Mouse (Mus musculus) neutrophil, adult 5-6 weeks (primary cell): ENCODE data around the gene Vamp4. TPM values are rescaled to one million over a fixed set of nuclear protein-coding genes. Genes with fewer than 3 reads are reported as not detected.
"Not testable (repeated sequence)": the region's sequence is repeated elsewhere in the genome, so short reads cannot be mapped to it uniquely, and the experiment has no call there.

Source experiments
- ATAC-seq: fragments of 151-379, 151-347 bp; 2 replicates; pipeline ENCODE4 v1.8.0; 2017; ENCODE audit warnings: mild to moderate bottlenecking, moderate TSS enrichment; ENCODE audit not compliant: insufficient number of reproducible peaks, poor library complexity, low FRiP score, severe bottlenecking; ENCODE audit errors: extremely low read depth
- total RNA-seq: library from RNA; stranded (forward); fragments of 200-1000 nt; gene quantifications from 2 replicates; pipeline ENCODE4 v1.2.3, GENCODE M21; 2017

The Vamp4 gene
- total RNA-seq, 1 experiment from 2014 or later: 81.5 TPM

DNA sequence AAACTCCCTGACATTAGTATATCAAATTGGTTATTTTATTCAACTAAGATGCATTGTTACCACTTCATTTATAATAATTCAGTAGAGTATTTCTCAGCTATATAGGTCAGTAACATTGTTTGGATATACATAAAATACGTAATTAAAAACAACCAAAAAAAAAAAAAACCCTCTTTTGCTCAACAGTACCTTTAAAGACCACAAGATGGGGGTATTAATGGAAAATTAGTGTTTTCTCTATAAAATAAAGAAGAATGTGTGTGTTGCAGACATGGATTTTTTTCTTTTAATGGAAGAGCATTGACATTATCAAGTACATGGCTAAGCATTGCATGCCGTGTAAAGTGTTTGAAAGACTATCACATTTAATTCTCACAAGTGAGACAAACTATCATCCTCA, 12.6 kb downstream of the Vamp4 start:
- no peak for ATAC-seq

DNA sequence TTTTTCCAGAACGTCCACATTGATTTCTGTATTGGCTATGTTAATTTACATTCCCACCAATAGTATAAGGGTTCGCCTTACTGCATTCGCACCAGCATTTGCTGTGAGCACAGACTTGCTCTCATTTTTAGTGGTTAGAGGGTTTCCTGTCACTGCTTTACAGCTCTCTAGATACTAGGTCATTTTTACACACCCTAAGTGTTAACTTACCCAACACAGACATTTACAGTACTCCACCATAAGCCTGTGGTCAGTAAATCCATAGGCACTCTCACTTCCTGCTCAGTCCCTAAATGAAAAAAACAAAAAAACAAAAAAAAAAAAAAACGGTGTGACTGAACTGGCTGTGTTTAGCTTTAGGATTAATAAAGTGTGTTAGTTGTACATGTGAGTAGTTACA, 16.0 kb downstream of the Vamp4 start:
- no peak for ATAC-seq

DNA sequence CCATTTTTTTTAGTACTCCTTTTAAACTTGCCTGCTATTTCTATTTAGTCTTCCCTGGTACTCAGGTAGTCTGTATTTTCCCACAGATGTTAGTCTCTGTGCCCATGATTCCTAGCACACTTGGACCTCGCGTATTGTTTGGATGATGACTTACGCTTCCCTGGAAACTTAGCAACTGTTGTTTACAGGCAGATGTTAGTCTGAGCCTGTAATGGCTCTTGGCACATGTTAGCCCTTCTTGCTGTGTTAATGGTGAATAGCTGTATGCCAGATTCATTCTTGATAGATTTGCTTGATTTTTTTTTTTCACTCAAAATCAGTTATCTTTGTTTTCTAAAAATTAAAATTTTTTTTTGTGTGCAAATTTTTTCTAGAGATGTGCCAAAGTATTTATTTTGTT, 18.3 kb downstream of the Vamp4 start:
- ATAC-seq: no peak

DNA sequence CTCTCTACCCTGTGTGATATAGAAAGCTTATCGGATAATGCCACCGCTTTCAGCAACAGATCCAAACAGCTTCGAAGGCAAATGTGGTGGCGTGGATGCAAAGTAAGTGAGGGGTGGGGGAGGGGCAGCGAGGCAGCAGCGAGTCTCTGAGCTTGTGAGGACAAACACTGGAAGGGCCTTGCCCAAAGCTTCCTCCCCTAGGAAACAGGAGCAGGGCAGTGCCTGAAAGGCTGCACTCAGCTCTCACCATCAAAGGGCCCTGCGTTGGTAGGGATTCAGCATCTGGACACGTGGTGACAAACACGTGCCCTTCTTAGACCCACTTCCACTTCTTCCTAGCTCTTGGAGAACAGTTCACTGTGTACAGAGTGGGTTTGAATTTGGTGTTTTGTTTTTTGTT, 19.1 kb downstream of the Vamp4 start:
- no peak for ATAC-seq

GRCm38 (mm10) chr1:162590415-162590997, 20.2 kb downstream of the Vamp4 start:
- ATAC-seq: no peak

GRCm38 (mm10) chr1:162597379-162598102, 27.2 kb downstream of the Vamp4 start:
- ATAC-seq: no peak

GRCm38 (mm10) chr1:162599617-162600016, 29.3 kb downstream of the Vamp4 start:
- no peak for ATAC-seq

- no peak for ATAC-seq
Measured at GRCm38 (mm10) chr1:162601288-162601687, 31.0 kb downstream of the Vamp4 start.

DNA sequence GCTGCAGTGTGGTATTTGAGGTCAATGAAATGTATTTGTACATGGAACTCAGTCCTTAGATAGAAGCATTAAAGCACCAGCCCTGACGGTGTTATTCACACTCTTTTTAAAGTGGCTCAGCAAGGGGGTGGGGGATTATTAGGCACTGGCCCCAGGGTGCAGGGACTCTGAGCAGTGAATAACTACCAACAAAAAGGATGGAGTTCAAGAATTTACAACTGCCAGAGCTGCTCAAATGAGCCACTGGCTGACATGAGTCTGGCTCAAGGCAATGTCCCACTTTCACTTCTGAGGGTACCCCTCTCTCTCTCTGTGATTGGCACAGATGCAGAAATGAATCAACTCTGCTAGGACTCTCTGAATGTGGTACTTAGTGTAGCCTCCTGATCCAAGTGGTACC, 37.8 kb downstream of the Vamp4 start:
- no peak for ATAC-seq

- no peak for ATAC-seq
Measured at GRCm38 (mm10) chr1:162609633-162610250, 39.4 kb downstream of the Vamp4 start.

- no peak for ATAC-seq
Measured at GRCm38 (mm10) chr1:162611191-162611590, 40.9 kb downstream of the Vamp4 start.

DNA sequence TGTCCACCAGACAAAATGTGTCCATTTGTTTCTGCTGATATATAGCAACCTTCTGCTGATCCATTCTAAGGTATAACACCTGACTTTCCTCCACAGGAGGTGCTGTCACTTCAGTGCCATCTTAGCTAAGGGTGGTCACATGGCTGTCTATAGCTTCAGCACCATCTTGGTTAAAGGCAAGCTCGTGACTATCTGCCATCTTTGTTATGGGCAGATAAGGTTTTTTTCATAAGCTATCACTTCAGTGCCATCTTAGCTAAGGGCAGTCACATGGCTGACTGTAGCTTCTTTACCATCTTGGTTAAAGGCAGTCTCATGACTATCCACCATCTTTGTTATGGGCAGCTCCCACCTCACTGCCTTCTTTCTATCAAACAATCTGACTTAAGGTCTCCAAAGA, 45.2 kb downstream of the Vamp4 start:
- peak; percentile 87 for ATAC-seq

GRCm38 (mm10) chr1:162620487-162620886, 50.2 kb downstream of the Vamp4 start:
- no peak for ATAC-seq

DNA sequence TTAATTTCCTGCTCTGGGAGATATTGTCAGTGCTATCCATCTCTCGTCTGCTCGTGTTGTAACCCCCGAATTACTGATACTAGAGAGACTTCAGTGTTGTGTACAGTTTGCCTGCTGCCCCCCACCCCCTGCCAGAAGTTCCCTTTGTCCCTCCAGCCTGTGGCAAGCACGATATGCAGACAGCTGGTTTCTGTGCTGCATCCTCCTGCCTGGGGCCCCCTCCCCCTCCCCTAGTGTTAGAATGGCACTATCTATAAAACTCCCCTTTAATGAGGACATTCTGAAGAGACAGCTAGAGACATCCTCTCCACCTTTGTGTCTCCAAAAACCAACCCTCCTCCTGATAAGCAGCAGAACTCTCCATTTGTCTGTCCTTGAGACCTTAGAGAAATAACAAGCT, 53.6 kb downstream of the Vamp4 start:
- ATAC-seq: no peak

DNA sequence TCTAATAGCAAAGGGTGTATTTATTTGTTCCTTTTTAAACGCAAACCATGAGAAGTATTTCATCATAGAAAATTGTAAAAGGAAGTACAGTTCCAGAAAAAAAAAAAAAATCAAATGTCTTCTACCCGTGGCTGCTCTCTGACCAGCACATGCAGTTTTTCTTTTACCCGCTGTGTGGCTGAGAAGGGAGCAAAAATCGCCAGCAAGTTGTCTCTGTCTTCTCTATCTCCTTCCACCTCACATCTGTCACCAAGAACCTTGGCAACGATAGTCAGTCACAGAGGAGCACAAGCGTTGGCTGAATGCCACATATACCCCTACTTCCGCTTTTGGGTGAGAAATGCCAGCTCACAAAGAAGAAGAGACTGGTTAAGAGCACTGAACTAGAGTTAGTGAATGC, 54.9 kb downstream of the Vamp4 start:
- ATAC-seq: peak; percentile 89

GRCm38 (mm10) chr1:162627821-162628220, 57.5 kb downstream of the Vamp4 start:
- not testable (repeated sequence) for ATAC-seq

GRCm38 (mm10) chr1:162628326-162628725, 58.0 kb downstream of the Vamp4 start:
- not testable (repeated sequence) for ATAC-seq

DNA sequence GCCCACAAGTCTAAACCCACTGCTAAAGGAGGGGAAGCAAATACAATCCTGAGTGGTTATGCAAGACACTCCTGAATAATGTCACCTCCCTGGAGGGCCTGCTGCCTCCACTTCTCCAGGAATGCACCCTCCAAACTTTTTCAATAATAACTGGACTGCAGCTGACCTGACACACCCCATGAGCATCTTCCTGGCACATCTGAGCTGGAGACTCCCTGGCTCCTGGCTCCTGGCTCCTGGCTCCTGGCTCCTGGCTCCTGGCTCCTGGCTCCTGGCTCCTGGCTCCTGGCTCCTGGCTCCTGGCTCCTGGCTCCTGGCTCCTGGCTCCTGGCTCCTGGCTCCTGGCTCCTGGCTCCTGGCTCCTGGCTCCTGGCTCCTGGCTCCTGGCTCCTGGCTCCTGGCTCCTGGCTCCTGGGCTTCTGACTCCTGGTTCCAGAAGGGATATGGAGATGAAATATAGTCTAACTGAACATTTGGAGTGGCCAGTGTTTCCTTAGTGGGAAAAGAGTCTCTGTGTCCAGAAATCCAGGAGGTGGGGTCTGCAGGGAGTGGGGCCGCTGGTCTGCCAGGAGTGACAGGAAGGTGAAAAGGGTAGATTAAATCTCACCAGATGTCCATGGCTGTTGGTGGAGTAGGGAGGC, 65.1 kb downstream of the Vamp4 start:
- not testable (repeated sequence) for ATAC-seq

DNA sequence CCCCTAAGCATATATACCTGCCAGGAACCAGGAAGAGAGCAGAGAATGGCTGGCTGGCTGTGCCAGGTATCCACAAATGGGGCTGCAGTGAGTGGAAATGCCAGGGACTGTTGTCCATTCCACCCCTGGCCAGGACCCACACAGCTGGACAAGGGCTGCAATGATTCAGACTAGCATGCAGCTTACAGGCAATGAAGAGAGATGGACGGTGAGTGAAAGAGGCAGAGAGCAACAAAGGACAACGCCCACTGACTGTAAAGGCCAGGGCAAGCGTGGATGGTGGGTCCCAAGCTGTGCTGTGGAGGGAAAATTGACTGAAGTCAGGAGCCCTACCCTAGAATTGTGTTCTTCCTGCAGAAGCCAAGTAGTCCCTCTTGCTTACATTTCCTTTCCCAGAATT, 66.2 kb downstream of the Vamp4 start:
- no peak for ATAC-seq

GRCm38 (mm10) chr1:162638535-162638934, 68.2 kb downstream of the Vamp4 start:
- no peak for ATAC-seq
